Mouse (Mus musculus) hindbrain, embryonic 12.5 days (tissue): ENCODE measurements around the gene Git2. TPM values are rescaled to one million over a fixed set of nuclear protein-coding genes. Genes with fewer than 3 reads are reported as not detected.

Experiments used
- ATAC-seq: fragments of 200-750 bp; cut with Nextera tagmentation; 2 replicates; pipeline ENCODE4 v1.8.0; 2017; ENCODE audit warnings: moderate TSS enrichment; ENCODE audit not compliant: low FRiP score
- H3K27ac ChIP-seq: fragments of 300-500 bp; sonication (generic); 2 replicates; pipeline ENCODE4 v1.5.1; 2016; ENCODE audit warnings: mild to moderate bottlenecking
- H3K27me3 ChIP-seq: fragments of 300-500 bp; sonication (generic); 2 replicates; pipeline ENCODE4 v1.6.1; 2016; ENCODE audit warnings: mild to moderate bottlenecking
- H3K36me3 ChIP-seq: fragments of 300-500 bp; sonication (generic); 2 replicates; pipeline ENCODE4 v1.6.1; 2016; ENCODE audit warnings: mild to moderate bottlenecking
- H3K4me1 ChIP-seq: fragments of 300-500 bp; sonication (generic); 2 replicates; pipeline ENCODE4 v1.6.1; 2016
- H3K4me2 ChIP-seq: fragments of 300-500 bp; sonication (generic); replicated peaks from 2 replicates; pipeline ENCODE4 v1.6.1; 2016; ENCODE audit warnings: mild to moderate bottlenecking
- H3K4me3 ChIP-seq: fragments of 300-500 bp; sonication (generic); 2 replicates; pipeline ENCODE4 v1.5.1; 2016; ENCODE audit warnings: mild to moderate bottlenecking
- H3K9ac ChIP-seq: fragments of 300-500 bp; sonication (generic); 2 replicates; pipeline ENCODE4 v1.6.1; 2016; ENCODE audit warnings: mild to moderate bottlenecking, moderate library complexity
- H3K9me3 ChIP-seq: fragments of 300-500 bp; sonication (generic); replicated peaks from 2 replicates; pipeline ENCODE4 v1.6.1; 2016; ENCODE audit warnings: mild to moderate bottlenecking
- WGBS: fragments of 180-500 bp; shearing (Covaris S2); methylation state at CpG from one replicate; pipeline ENCODE4 v1.1.7; 2016; 5-methylcytosine and 5-hydroxymethylcytosine counted together
- polyA plus RNA-seq: library from polyadenylated mRNA; unstranded; fragments of >200 nt; fragmentation: Nextera tagmentation; extraction: Ambion mirVana; gene quantifications from 2 replicates; pipeline ENCODE4 v1.2.1, GENCODE M21; 2016

Git2 gene
- polyA plus RNA-seq, 1 experiment from 2014 or later: 47.2 TPM

- Histone ChIP-seq H3K4me2 (no peak overlapping the region), H3K27ac (peak overlapping the region; percentile 25; the same call in 1 of the 2 replicates), H3K4me3 (no peak overlapping the region), H3K9me3 (no peaks in the 10 kb centered on the region), H3K9ac (no peak overlapping the region; the same call in 1 of the 2 replicates), H3K4me1 (peaks cover 33% of the 10 kb centered on the region), H3K27me3 (no peaks in the 10 kb centered on the region), H3K36me3 (peaks cover 65% of the 10 kb centered on the region)
- 29% methylated on average over 9 of the region's 9 CpGs for WGBS
- ATAC-seq: no peak
These were observed 19.9 kb upstream of the Git2 start for GRCm38 (mm10) chr5:114795231-114795630.

GRCm38 (mm10) chr5:114794609-114795008, 19.3 kb upstream of the Git2 start:
- no peak for ATAC-seq
- Histone ChIP-seq H3K4me3 (no peak overlapping the region), H3K27me3 (no peaks in the 10 kb centered on the region), H3K36me3 (peaks cover 59% of the 10 kb centered on the region), H3K4me2 (no peak overlapping the region), H3K27ac (0 out of 2 replicates have a peak overlapping the region, but pooled peaks have one; percentile 25), H3K9ac (no peak overlapping the region), H3K9me3 (no peaks in the 10 kb centered on the region), H3K4me1 (peaks cover 33% of the 10 kb centered on the region)
- WGBS: 46% methylated on average over 4 of the region's 4 CpGs

GRCm38 (mm10) chr5:114793317-114793716, 18.0 kb upstream of the Git2 start:
- no peak overlapping the region for H3K4me3 ChIP-seq
- no peaks in the 10 kb centered on the region for H3K9me3 ChIP-seq
- no peaks in the 10 kb centered on the region for H3K27me3 ChIP-seq
- WGBS: 73% methylated on average over 7 of the region's 7 CpGs
- ATAC-seq: no peak
- no peak overlapping the region for H3K4me2 ChIP-seq
- H3K4me1 ChIP-seq: peaks cover 33% of the 10 kb centered on the region
- H3K36me3 ChIP-seq: peaks cover 61% of the 10 kb centered on the region
- no peak overlapping the region for H3K9ac ChIP-seq
- H3K27ac ChIP-seq: no peak overlapping the region

GRCm38 (mm10) chr5:114785196-114785595, 9.9 kb upstream of the Git2 start:
- no peak overlapping the region for H3K4me2 ChIP-seq
- peaks cover 24% of the 10 kb centered on the region for H3K4me1 ChIP-seq
- H3K4me3 ChIP-seq: no peak overlapping the region
- 82% methylated on average over 5 of the region's 5 CpGs for WGBS
- no peaks in the 10 kb centered on the region for H3K27me3 ChIP-seq
- H3K9me3 ChIP-seq: no peaks in the 10 kb centered on the region
- ATAC-seq: no peak
- H3K36me3 ChIP-seq: peaks cover 39% of the 10 kb centered on the region
- H3K27ac ChIP-seq: no peak overlapping the region
- H3K9ac ChIP-seq: 0 out of 2 replicates have a peak overlapping the region, but pooled peaks have one; percentile 13

- H3K9me3 ChIP-seq: no peaks in the 10 kb centered on the region
- H3K4me2 ChIP-seq: no peak overlapping the region
- peaks cover 39% of the 10 kb centered on the region for H3K36me3 ChIP-seq
- whole genome bisulfite sequencing: 85% methylated on average over 16 of the region's 16 CpGs
- peaks cover 29% of the 10 kb centered on the region for H3K4me1 ChIP-seq
- no peak overlapping the region for H3K4me3 ChIP-seq
- no peaks in the 10 kb centered on the region for H3K27me3 ChIP-seq
- ATAC-seq: no peak
- no peak overlapping the region for H3K27ac ChIP-seq
- H3K9ac ChIP-seq: no peak overlapping the region
These were observed 9.4 kb upstream of the Git2 start for GRCm38 (mm10) chr5:114784622-114785165.

GRCm38 (mm10) chr5:114783405-114784163, 8.3 kb upstream of the Git2 start:
- no peaks in the 10 kb centered on the region for H3K27me3 ChIP-seq
- no peak for ATAC-seq
- no peak overlapping the region for H3K4me3 ChIP-seq
- H3K9ac ChIP-seq: no peak overlapping the region
- H3K4me2 ChIP-seq: no peak overlapping the region
- H3K9me3 ChIP-seq: no peaks in the 10 kb centered on the region
- peaks cover 28% of the 10 kb centered on the region for H3K36me3 ChIP-seq
- H3K27ac ChIP-seq: no peak overlapping the region
- H3K4me1 ChIP-seq: peaks cover 29% of the 10 kb centered on the region
- WGBS: 89% methylated on average over 12 of the region's 12 CpGs

- no peak overlapping the region for H3K27ac ChIP-seq
- no peak for ATAC-seq
- H3K36me3 ChIP-seq: peaks cover 23% of the 10 kb centered on the region
- H3K27me3 ChIP-seq: no peaks in the 10 kb centered on the region
- H3K9ac ChIP-seq: no peak overlapping the region
- 87% methylated on average over 9 of the region's 9 CpGs for WGBS
- H3K4me1 ChIP-seq: peaks cover 29% of the 10 kb centered on the region
- no peak overlapping the region for H3K4me3 ChIP-seq
- H3K9me3 ChIP-seq: no peaks in the 10 kb centered on the region
- H3K4me2 ChIP-seq: no peak overlapping the region
These were observed 7.7 kb upstream of the Git2 start for GRCm38 (mm10) chr5:114782991-114783390.

- H3K27ac ChIP-seq: no peak overlapping the region
- 0 out of 2 replicates have a peak, but pooled peaks cover 2% of the 10 kb centered on the region for H3K36me3 ChIP-seq
- H3K4me3 ChIP-seq: no peak overlapping the region
- no peak overlapping the region for H3K4me2 ChIP-seq
- no peaks in the 10 kb centered on the region for H3K27me3 ChIP-seq
- no peaks in the 10 kb centered on the region for H3K9me3 ChIP-seq
- H3K9ac ChIP-seq: no peak overlapping the region
- ATAC-seq: no peak
- H3K4me1 ChIP-seq: peaks cover 39% of the 10 kb centered on the region
- WGBS: 89% methylated on average over 7 of the region's 7 CpGs
These were observed 5.6 kb upstream of the Git2 start for GRCm38 (mm10) chr5:114780912-114781311.

GRCm38 (mm10) chr5:114779956-114780489, 4.7 kb upstream of the Git2 start:
- Histone ChIP-seq H3K9ac (no peak overlapping the region), H3K27ac (no peak overlapping the region; the same call in 1 of the 2 replicates), H3K36me3 (no peaks in the 10 kb centered on the region), H3K4me3 (no peak overlapping the region), H3K4me2 (no peak overlapping the region), H3K9me3 (no peaks in the 10 kb centered on the region), H3K4me1 (peaks cover 38% of the 10 kb centered on the region), H3K27me3 (no peaks in the 10 kb centered on the region)
- ATAC-seq: no peak
- WGBS: 76% methylated on average over 7 of the region's 7 CpGs

GRCm38 (mm10) chr5:114776174-114776573, 857 bp upstream of the Git2 start:
- Histone ChIP-seq H3K4me2 (peak overlapping the region; percentile 80), H3K9me3 (no peaks in the 10 kb centered on the region), H3K27me3 (no peaks in the 10 kb centered on the region), H3K4me3 (peak overlapping the region; percentile 95), H3K36me3 (no peaks in the 10 kb centered on the region), H3K27ac (no peak overlapping the region; the same call in 1 of the 2 replicates), H3K9ac (peak overlapping the region; percentile 27; the same call in 1 of the 2 replicates), H3K4me1 (peaks cover 44% of the 10 kb centered on the region)
- 64% methylated on average over 7 of the region's 7 CpGs for WGBS
- no peak for ATAC-seq

- peak; percentile 89 for ATAC-seq
- Histone ChIP-seq H3K27me3 (no peaks in the 10 kb centered on the region), H3K9ac (peak within 1 kb of the TSS; percentile 94), H3K36me3 (no peaks in the 10 kb centered on the region), H3K27ac (peak within 1 kb of the TSS; percentile 94), H3K9me3 (no peaks in the 10 kb centered on the region), H3K4me2 (peak within 1 kb of the TSS; percentile 80), H3K4me3 (peak within 1 kb of the TSS; percentile 95), H3K4me1 (peaks cover 33% of the 10 kb centered on the region)
- WGBS: under 1% methylated on average over 69 of the region's 73 CpGs
These were observed 790 bp downstream of the Git2 start, which contains the start of gene Ankrd13a for GRCm38 (mm10) chr5:114774403-114775051. Gene Ankrd13a (plus strand): TSS chr5:114774677.

GRCm38 (mm10) chr5:114773780-114774179, 1.5 kb downstream of the Git2 start:
- Histone ChIP-seq H3K36me3 (no peaks in the 10 kb centered on the region), H3K4me3 (peak overlapping the region; percentile 95), H3K4me2 (peak overlapping the region; percentile 80), H3K9me3 (no peaks in the 10 kb centered on the region), H3K9ac (peak overlapping the region; percentile 94), H3K27ac (peak overlapping the region; percentile 94), H3K4me1 (peaks cover 33% of the 10 kb centered on the region), H3K27me3 (no peaks in the 10 kb centered on the region)
- WGBS: 4% methylated on average over 11 of the region's 11 CpGs
- 0 out of 2 replicates have a peak, but pooled peaks have one; percentile 6 for ATAC-seq
